Mouse (Mus musculus) forebrain, embryonic 14.5 days (tissue): ENCODE results near the gene Slc30a9. TPM values are rescaled to one million over a fixed set of nuclear protein-coding genes. Genes with fewer than 3 reads are reported as not detected.

Experiments used
- ATAC-seq: fragments of 200-750 bp; cut with Nextera tagmentation; 2 replicates; pipeline ENCODE4 v1.8.0; 2017; ENCODE audit warnings: mild to moderate bottlenecking, moderate library complexity
- DNase-seq: peaks from one replicate; pipeline ENCODE4 v3.0.0-alpha.2; 2015; ENCODE audit warnings: low spot score
- H3K27ac ChIP-seq: fragments of 300-500 bp; sonication (generic); 2 replicates; pipeline ENCODE4 v1.5.1; 2014; ENCODE audit warnings: low read depth, mild to moderate bottlenecking, control low read depth, low read length, moderate library complexity
- H3K27me3 ChIP-seq: fragments of 300-500 bp; sonication (generic); replicated peaks from 2 replicates; pipeline ENCODE4 v1.6.1; 2014; ENCODE audit warnings: low read length, control low read depth, mixed read lengths; ENCODE audit not compliant: control insufficient read depth, insufficient read depth
- H3K36me3 ChIP-seq: fragments of 300-500 bp; sonication (generic); 2 replicates; pipeline ENCODE4 v1.6.1; 2014; ENCODE audit warnings: low read length, control low read depth; ENCODE audit not compliant: control insufficient read depth, insufficient read depth
- H3K4me1 ChIP-seq: fragments of 300-500 bp; sonication (generic); 2 replicates; pipeline ENCODE4 v1.6.1; 2014; ENCODE audit warnings: antibody characterized with exemption, low read length, control low read depth; ENCODE audit not compliant: control insufficient read depth, insufficient read depth
- H3K4me2 ChIP-seq: fragments of 300-500 bp; sonication (generic); 2 replicates; pipeline ENCODE4 v1.6.1; 2014; ENCODE audit warnings: mild to moderate bottlenecking, control low read depth, low read length
- H3K4me3 ChIP-seq: fragments of 300-500 bp; sonication (generic); 2 replicates; pipeline ENCODE4 v1.5.1; 2014; ENCODE audit warnings: low read depth, low read length, control low read depth
- H3K9ac ChIP-seq: fragments of 300-500 bp; sonication (generic); 2 replicates; pipeline ENCODE4 v1.6.1; 2014; ENCODE audit warnings: mild to moderate bottlenecking, low read length, control low read depth, moderate library complexity
- H3K9me3 ChIP-seq: fragments of 300-500 bp; sonication (generic); replicated peaks from 2 replicates; pipeline ENCODE4 v1.6.1; 2016; ENCODE audit warnings: low read length, control low read depth, mixed read lengths; ENCODE audit not compliant: control insufficient read depth
- WGBS: fragments of 180-500 bp; shearing (Covaris S2); extraction: QIAGEN DNeasy Blood & Tissue Kit; methylation state at CpG from one replicate; pipeline ENCODE4 v1.1.7; 2014; 5-methylcytosine and 5-hydroxymethylcytosine counted together
- polyA plus RNA-seq: library from polyadenylated mRNA; unstranded; fragments of >200 nt; fragmentation: Nextera tagmentation; extraction: Ambion mirVana; gene quantifications from 2 replicates; pipeline ENCODE4 v1.2.1, GENCODE M21; 2014

Slc30a9 gene
- polyA plus RNA-seq, 1 experiment from 2014 or later, result 160 TPM

GRCm38 (mm10) chr5:67279840-67280239, 26.9 kb upstream of the Slc30a9 start:
- DNase-seq, result no peak
- Histone ChIP-seq H3K36me3 (peaks cover 25% of the 10 kb centered on the region), H3K9ac (no peak overlapping the region)

GRCm38 (mm10) chr5:67280400-67280799, 26.4 kb upstream of the Slc30a9 start:
- Histone ChIP-seq H3K4me3 (no peak overlapping the region), H3K4me1 (no peaks in the 10 kb centered on the region), H3K27me3 (no peaks in the 10 kb centered on the region), H3K36me3 (peaks cover 30% of the 10 kb centered on the region), H3K4me2 (no peak overlapping the region), H3K9ac (no peak overlapping the region), H3K27ac (no peak overlapping the region), H3K9me3 (no peaks in the 10 kb centered on the region)
- WGBS, result 96% methylated on average over 4 of the region's 4 CpGs
- no peak for ATAC-seq
- no peak for DNase-seq

More at GRCm38 (mm10) chr5:67279840-67280239, 26.9 kb upstream of the Slc30a9 start:
- Histone ChIP-seq H3K27ac (no peak overlapping the region), H3K9me3 (no peaks in the 10 kb centered on the region), H3K4me2 (no peak overlapping the region), H3K27me3 (no peaks in the 10 kb centered on the region), H3K4me3 (no peak overlapping the region), H3K4me1 (no peaks in the 10 kb centered on the region)
- 94% methylated on average over 4 of the region's 4 CpGs for WGBS
- no peak for ATAC-seq

DNA sequence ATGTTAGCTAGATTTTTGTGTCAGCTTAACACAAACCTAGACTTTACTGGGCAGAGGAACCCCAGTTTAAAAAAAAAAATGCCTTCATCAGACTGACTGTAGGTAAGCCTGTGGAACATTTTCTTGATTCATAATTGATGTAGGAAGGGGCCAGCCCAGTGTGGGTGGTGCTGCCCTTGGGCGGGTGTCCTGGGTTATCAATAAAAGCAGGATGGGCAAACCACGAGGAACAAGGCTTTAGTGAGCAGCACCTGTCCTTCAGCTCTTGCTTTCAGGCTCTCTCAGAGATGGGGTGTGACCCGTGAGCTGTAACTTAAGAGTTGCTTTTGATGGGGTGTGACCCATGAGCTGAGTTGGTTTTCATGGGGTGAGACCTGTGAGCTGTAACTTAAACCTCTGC, 11.7 kb upstream of the Slc30a9 start:
- ATAC-seq (no peak), DNase-seq (no peak)
- H3K36me3 ChIP-seq, result peaks cover 13% of the 10 kb centered on the region

GRCm38 (mm10) chr5:67295682-67296081, 11.1 kb upstream of the Slc30a9 start:
- no peak overlapping the region for H3K4me3 ChIP-seq
- no peaks in the 10 kb centered on the region for H3K9me3 ChIP-seq
- H3K36me3 ChIP-seq, result peaks cover 11% of the 10 kb centered on the region
- ATAC-seq (no peak), DNase-seq (no peak)
- no peak overlapping the region for H3K9ac ChIP-seq
- WGBS, result 80% methylated on average over 6 of the region's 6 CpGs
- H3K4me2 ChIP-seq, result no peak overlapping the region
- no peaks in the 10 kb centered on the region for H3K4me1 ChIP-seq
- H3K27ac ChIP-seq, result no peak overlapping the region
- H3K27me3 ChIP-seq, result no peaks in the 10 kb centered on the region

More for the DNA sequence above, 11.7 kb upstream of the Slc30a9 start:
- no peak overlapping the region for H3K4me2 ChIP-seq
- no peak overlapping the region for H3K9ac ChIP-seq
- no peak overlapping the region for H3K4me3 ChIP-seq
- H3K27ac ChIP-seq, result no peak overlapping the region
- 78% methylated on average over 3 of the region's 3 CpGs for WGBS
- H3K9me3 ChIP-seq, result no peaks in the 10 kb centered on the region
- H3K4me1 ChIP-seq, result no peaks in the 10 kb centered on the region
- H3K27me3 ChIP-seq, result no peaks in the 10 kb centered on the region

- WGBS, result 90% methylated on average over 1 of the region's 1 CpGs
- ATAC-seq (no peak), DNase-seq (no peak)
- no peaks in the 10 kb centered on the region for H3K9me3 ChIP-seq
- no peak overlapping the region for H3K27ac ChIP-seq
- no peaks in the 10 kb centered on the region for H3K4me1 ChIP-seq
- no peak overlapping the region for H3K9ac ChIP-seq
- no peak overlapping the region for H3K4me3 ChIP-seq
- H3K36me3 ChIP-seq, result peaks cover 11% of the 10 kb centered on the region
- H3K27me3 ChIP-seq, result no peaks in the 10 kb centered on the region
- H3K4me2 ChIP-seq, result no peak overlapping the region
Observed at GRCm38 (mm10) chr5:67296171-67296570, 10.6 kb upstream of the Slc30a9 start.

GRCm38 (mm10) chr5:67297026-67297813, 9.5 kb upstream of the Slc30a9 start:
- Histone ChIP-seq H3K9me3 (no peaks in the 10 kb centered on the region), H3K36me3 (peaks cover 10% of the 10 kb centered on the region), H3K27ac (no peak overlapping the region), H3K27me3 (no peaks in the 10 kb centered on the region), H3K4me3 (no peak overlapping the region), H3K4me1 (no peaks in the 10 kb centered on the region), H3K9ac (no peak overlapping the region), H3K4me2 (no peak overlapping the region)
- no peak for DNase-seq
- 94% methylated on average over 5 of the region's 5 CpGs for WGBS
- ATAC-seq, result no peak

DNA sequence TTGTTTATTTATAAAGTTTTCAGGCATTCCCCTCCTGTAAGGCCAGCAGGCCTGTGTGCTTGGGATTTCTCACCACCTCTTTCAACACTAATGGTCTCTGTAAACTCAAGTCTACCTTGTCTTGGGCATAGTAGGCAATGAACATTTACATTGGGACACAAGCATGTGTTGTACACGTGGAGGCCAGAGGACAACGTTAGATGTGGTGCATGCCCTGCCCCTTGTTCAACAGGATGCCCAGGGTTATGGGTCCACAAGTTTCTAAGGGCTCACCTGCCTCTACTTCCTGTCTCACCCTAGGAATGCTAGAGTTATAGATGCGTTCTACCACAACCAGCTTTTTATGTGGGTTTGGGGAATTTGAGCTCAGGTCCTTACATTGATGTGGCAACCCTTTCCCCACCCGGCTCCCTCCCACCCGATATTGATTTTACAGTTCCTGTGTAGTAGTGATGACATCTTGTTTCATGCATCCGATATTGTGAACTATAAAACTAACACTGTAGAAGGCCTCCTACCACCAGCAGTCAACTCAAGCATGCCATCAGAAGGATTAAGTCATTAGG, 6.8 kb upstream of the Slc30a9 start:
- Histone ChIP-seq H3K9me3 (no peaks in the 10 kb centered on the region), H3K27ac (no peak overlapping the region), H3K36me3 (no peaks in the 10 kb centered on the region), H3K9ac (no peak overlapping the region), H3K4me3 (no peak overlapping the region), H3K4me2 (no peak overlapping the region), H3K27me3 (no peaks in the 10 kb centered on the region), H3K4me1 (no peaks in the 10 kb centered on the region)
- 94% methylated on average over 6 of the region's 6 CpGs for WGBS
- DNase-seq (no peak), ATAC-seq (no peak)

- Histone ChIP-seq H3K27me3 (no peaks in the 10 kb centered on the region), H3K4me2 (no peak overlapping the region), H3K9me3 (no peaks in the 10 kb centered on the region), H3K36me3 (no peaks in the 10 kb centered on the region), H3K4me1 (no peaks in the 10 kb centered on the region), H3K27ac (no peak overlapping the region), H3K4me3 (no peak overlapping the region), H3K9ac (no peak overlapping the region)
- no peak for ATAC-seq
- WGBS, result 95% methylated on average over 8 of the region's 8 CpGs
- DNase-seq, result no peak
Observed at GRCm38 (mm10) chr5:67300926-67301597, 5.7 kb upstream of the Slc30a9 start.
